Mouse (Mus musculus): ENCODE data around the gene Rnf149.

Gene Rnf149

DNA sequence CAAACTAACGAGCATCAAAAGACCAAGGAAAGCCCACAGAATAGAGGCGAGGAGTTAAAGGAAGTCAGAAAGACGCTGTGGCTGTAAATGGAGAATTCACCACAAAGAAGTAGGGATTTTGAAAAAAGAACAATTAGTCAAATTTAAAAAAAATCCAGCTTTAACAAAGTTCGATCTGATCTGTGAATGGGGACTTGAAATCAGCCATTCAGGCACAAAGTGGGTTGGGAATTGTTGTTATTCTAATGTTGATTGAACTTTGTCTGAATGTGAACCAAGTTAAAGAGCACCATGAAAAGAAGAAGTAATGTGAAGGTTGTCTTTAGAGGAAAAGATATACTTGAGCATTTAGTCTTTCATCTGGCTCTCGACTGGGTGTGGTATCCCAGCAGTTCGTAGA lies 48.9 kb downstream of the Rnf149 start:
- DNase-seq (ENCODE audit: low spot score) = no peak

DNA sequence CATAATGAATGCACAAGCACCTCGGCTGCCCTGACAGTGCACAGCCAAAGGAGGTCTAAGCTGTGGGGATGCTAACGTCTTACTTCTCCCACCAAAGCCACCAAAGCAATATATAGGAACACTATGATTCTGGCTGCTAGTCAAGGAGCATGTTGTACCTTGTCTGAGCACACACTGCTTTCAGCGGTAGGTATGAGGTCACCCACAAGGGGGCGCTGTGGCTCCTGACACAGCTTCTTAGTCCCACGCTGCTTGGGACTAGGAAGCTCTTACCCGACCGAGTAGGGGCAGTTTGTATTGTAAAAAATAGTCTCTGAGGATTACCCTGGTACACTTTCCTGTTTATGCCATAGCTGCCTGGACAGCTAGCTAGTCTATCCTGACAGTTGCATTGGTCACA lies 49.8 kb downstream of the Rnf149 start:
- peak; percentile 92 for DNase-seq (ENCODE audit: low spot score)

DNA sequence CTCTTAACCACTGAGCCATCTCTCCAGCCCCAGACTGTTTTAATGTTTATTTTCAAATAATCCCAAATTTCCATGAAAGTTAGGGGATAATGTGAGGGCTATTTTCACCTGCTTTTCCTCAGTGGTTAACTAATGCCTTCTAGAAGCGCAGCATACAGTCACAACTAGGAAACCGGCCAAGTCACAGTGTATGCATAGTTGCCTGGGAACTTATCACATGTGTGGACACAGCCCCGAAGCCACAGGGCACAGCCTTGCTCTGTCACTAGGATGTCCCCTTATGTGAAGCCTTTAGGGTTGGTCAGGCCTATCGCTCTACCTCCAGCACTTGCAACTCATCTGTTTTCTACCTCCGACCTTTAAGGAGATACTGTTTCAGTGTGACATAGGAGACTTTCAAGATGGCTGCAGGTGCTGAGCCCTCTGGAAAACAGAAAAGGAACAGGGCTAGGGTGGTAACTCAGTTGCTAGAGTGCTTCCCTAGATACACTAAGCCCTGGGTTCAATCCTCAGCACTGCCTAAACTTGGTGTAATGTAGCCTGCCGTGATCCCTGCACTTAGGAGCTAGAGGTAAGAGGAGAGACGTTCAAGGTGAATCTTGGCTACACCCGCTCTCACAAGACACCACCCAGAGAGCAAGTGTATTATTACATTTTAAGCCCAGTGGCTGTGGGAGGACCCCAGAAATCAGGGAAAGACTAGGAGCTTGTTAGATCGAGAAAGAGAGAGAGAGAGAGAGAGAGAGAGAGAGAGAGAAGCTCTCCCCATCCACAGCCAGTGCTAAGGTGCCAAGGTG lies 50.6 kb downstream of the Rnf149 start:
- no peak for DNase-seq (ENCODE audit: low spot score)

DNA sequence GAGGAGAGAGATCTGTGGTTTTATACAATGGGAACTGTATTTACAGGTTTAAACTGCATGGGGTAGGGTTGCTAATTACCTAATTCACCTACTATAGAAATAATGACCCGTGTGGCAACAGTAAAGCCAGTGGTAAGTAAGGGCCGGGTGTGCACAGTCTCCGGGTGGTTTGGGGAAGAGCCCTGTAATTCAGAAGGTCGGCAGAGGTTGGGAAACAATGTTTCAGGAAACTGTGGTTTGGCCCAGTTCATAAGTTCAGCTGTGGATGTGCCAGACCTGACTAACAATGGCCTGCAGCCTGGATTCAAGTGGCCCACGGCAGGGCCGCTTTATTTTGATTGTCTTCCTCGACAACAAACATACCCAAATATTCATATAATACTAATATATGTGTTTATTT lies 51.4 kb downstream of the Rnf149 start:
- no peak for DNase-seq (ENCODE audit: low spot score)

DNA sequence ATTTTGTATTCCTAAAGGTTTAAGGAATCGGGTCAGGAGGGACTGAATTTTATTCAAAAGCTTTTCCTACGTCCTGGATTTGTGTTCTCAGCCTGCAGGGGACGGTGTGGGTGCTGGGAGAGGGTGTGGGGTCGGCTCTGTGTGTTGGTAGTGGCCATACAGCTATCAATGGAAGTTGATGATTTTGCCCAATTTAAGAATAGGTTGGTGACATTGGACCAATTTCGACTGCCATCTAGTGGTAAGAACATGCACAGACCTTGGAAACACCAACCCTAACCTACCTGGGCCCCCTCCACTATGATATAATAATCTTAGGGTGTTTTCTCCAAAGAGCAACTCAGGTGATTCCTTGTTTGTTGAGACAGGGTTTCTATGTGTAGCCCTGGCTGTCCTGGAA lies 54.7 kb downstream of the Rnf149 start:
- DNase-seq (ENCODE audit: low spot score) = peak; percentile 77

DNA sequence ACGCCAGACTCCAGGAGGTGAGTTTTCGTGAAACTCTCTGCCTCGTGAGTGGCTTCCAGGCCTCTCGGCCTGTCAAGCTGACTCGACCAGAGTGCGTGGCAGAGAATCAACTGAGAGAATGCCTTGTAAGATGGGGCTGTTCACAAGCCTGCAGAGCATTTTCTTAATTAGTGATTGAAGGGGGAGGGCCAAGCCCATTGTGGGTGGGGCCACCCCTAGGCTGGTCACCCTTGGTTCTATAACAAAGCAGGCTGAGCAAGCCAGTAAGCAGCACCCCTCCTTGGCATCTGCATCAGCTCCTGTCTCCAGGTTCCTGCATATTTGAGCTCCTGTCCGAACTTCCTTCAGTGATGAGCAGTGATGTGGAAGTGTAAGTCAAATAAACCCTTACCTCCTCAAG lies 55.9 kb downstream of the Rnf149 start:
- DNase-seq (ENCODE audit: low spot score) = no peak

DNA sequence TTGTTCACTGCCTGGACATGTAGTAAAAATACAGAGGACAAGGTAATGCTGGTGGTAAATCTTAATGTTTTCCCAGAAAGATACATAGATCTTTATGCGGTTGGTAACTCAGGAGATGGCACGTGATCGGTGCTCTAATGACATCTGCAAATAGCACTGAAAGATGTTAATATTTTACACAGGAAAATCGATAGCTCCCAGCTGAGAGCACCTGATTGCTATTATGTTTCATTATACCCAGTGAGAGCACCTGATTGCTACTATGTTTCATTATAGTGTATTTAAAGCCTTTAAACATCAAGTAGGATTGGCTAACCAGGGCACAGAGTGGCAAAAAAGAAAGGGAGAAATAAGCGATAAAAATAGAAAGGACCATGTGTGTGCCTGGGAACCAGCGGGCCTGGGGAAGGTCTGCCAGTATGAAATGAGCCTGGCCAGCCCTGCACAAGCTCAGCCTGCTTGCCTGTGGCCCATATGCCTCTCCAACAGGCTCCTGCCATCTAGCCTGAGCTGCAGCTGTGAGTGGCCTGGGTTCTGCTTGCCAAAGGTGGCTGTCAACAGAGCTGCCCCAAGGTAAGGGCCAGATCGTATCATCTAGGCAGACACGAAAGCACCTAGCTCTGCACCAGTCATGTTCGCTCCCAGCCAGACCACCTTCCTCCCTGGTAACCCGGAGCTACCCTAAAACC lies 61.8 kb downstream of the Rnf149 start:
- DNase-seq (ENCODE audit: low spot score) = no peak

DNA sequence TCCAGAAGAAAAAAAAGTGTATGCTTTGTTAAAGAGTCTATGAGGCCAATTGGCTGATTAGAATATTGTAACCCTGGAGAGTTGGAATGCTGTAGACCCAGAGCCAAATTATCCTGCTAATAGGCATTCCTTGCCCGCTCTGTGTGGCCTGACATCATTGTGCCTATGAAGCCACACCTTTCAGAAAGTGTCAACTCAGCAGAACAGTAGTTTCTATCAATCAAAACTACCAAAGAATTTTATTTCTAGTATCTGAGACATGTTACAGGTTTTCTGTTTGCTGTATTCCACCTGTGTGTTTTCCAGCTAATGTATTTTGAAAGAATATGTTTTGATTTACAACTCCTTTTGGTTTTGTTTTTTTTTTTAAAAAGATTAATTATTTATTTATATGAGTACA lies 65.0 kb downstream of the Rnf149 start:
- no peak for DNase-seq (ENCODE audit: low spot score)

DNA sequence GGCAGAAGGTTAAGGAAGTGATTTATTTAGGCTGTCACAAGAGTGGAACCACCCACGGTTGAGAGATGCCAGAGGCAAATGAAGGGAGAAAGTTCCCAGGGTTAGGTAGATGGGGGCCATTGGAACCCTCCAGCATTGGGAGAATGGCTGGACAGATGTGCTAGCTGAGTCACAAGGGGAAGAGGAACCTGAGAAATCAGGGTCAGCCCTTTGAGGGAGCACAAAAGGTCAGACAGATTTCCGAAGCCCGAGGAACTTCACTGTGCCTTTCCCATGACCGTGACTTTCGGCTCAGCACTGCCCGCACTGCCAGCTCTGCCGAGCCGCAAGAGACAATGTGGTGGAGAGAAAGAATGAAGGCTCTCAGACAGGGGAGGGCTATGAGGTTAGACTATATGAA lies 65.4 kb downstream of the Rnf149 start:
- no peak for DNase-seq (ENCODE audit: low spot score)

DNA sequence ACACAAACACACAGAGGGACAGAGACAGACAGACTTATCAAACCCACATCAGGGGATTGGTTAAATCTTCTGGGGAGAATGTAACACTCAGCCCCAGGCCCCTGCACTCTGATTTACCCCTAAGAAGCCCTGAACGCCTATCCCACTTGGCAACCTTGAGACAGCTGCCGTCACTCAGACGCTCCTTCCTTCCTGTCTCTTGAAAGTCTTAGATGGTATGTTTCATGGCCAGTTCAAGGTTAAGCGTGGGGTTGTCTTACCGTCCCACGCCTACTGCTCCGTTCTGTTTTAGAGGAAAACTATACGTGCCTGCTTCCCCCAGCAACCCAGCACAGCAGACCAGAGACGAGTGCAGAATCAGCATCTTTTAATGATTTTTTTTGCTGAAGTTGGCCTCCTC lies 71.6 kb downstream of the Rnf149 start:
- no peak for DNase-seq (ENCODE audit: low spot score)

DNA sequence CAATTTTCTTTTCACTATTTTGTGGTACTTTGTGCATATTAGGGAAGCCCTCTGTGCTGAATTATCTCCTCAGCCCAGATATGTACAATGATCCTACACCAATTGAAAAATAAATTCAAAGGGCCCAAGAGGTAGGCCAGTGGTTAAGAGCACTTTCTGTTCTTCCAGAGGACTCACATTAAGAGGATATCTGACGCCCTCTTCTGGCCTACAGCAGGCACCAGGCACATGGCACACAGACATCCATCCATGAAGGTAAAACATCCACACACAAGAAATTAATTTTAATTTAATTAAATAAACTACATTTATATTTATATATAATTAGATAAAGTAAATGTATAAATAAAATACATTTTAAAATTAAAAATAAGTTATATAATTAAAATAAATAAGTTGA lies 72.9 kb downstream of the Rnf149 start:
- peak; percentile 34 for DNase-seq (ENCODE audit: low spot score)

DNA sequence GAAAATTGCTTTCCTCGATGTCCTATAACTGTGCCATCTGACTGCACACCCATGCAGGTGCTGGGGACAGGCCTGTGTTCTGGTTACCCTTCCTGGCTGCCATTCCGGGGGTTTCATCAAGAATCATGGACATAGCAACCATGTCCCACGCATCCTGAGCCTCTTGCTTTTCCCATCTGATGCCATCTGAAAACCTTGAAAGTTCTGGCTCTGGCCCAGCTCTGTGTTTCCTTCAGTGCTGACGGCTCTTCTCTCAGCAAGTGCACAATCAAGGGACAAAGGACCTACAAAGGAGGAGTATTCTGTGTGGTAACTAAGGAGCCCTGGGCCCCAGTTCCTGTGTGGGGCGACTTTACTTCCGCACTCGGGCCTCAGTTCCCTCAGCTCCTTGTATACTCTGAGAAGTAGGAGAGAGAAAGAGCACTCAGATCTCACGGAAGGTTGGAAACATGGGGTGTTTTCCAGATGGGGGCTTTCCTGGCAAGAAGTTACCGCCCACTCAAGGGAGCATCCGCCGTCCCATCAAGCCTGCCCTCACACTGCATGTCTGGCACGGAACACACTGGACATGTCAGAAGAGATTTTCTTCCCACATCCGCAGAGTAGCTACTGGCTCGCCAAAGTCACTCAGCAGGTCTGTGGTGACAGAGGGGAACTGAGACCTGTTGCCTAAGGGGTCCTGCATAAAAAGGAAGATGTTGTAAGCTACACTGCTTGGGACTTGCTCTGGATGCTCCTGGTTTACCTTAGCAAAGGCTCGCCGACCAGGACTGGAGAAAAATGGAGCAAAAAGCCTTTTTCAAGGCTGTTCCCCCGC lies 74.2 kb downstream of the Rnf149 start:
- no peak for DNase-seq (ENCODE audit: low spot score)

Measured in retina, embryonic 14.5 days (tissue).